Mouse (Mus musculus): Measurements from ENCODE around the gene Ttf1. TPM values are rescaled to one million over a fixed set of nuclear protein-coding genes. Genes with fewer than 3 reads are reported as not detected.

Gene Ttf1
- polyA plus RNA-seq, 1 experiment: 3.2 TPM

- Histone ChIP-seq H3K4me3 (replicated peaks) (peak within 1 kb of the TSS; percentile 98), H3K36me3 (replicated peaks; ENCODE audit: low read length) (peaks cover 20% of the 10 kb centered on the region), H3K9me3 (no peaks in the 10 kb centered on the region), H3K27me3 (replicated peaks) (no peaks in the 10 kb centered on the region), H3K4me1 (peaks cover 47% of the 10 kb centered on the region)
- TF ChIP-seq GATA1 (IDR thresholded peaks at IDR 0.05; ENCODE audit: borderline replicate concordance, low read length) (no peak), FLI1 (IDR thresholded peaks at IDR 0.05; ENCODE audit: low read length) (no peak)
Observed at GRCm38 (mm10) chr2:29123907-29124569, 64.0 kb downstream of the Ttf1 start, which contains the start of gene Setx. TSS of gene Setx (plus strand) at chr2:29124181.

- Histone ChIP-seq H3K9me3 (no peaks in the 10 kb centered on the region), H3K4me3 (replicated peaks) (peak overlapping the region; percentile 98), H3K36me3 (replicated peaks; ENCODE audit: low read length) (peaks cover 25% of the 10 kb centered on the region), H3K27me3 (replicated peaks) (no peaks in the 10 kb centered on the region), H3K4me1 (peaks cover 44% of the 10 kb centered on the region)
- TF ChIP-seq GATA1 (IDR thresholded peaks at IDR 0.05; ENCODE audit: borderline replicate concordance, low read length): no peak
- no peak for TF ChIP-seq FLI1 (IDR thresholded peaks at IDR 0.05; ENCODE audit: low read length)
Observed at GRCm38 (mm10) chr2:29124571-29124935, 64.5 kb downstream of the Ttf1 start.

GRCm38 (mm10) chr2:29124936-29125701 lies 65.1 kb downstream of the Ttf1 start:
- TF ChIP-seq GATA1 (IDR thresholded peaks at IDR 0.05; ENCODE audit: borderline replicate concordance, low read length): no peak
- peak; percentile 81; the same call in 1 of the 2 replicates for TF ChIP-seq FLI1 (IDR thresholded peaks at IDR 0.05; ENCODE audit: low read length)
- peak overlapping the region; percentile 98 for H3K4me3 ChIP-seq (replicated peaks)

GRCm38 (mm10) chr2:29130118-29130899 lies 70.2 kb downstream of the Ttf1 start:
- H3K4me3 ChIP-seq (replicated peaks): no peak overlapping the region
- no peak for TF ChIP-seq FLI1 (IDR thresholded peaks at IDR 0.05; ENCODE audit: low read length)
- no peak for TF ChIP-seq GATA1 (IDR thresholded peaks at IDR 0.05; ENCODE audit: borderline replicate concordance, low read length)
- peaks cover 16% of the 10 kb centered on the region for H3K4me1 ChIP-seq
- H3K27me3 ChIP-seq (replicated peaks): no peaks in the 10 kb centered on the region
- H3K36me3 ChIP-seq (replicated peaks; ENCODE audit: low read length): peaks cover 80% of the 10 kb centered on the region
- no peaks in the 10 kb centered on the region for H3K9me3 ChIP-seq

More at GRCm38 (mm10) chr2:29124936-29125701, 65.1 kb downstream of the Ttf1 start:
- Histone ChIP-seq H3K36me3 (replicated peaks; ENCODE audit: low read length) (peaks cover 31% of the 10 kb centered on the region), H3K4me1 (peaks cover 43% of the 10 kb centered on the region), H3K27me3 (replicated peaks) (no peaks in the 10 kb centered on the region), H3K9me3 (no peaks in the 10 kb centered on the region)

GRCm38 (mm10) chr2:29135161-29135560 lies 75.1 kb downstream of the Ttf1 start:
- H3K4me3 ChIP-seq (replicated peaks): no peak overlapping the region
- no peaks in the 10 kb centered on the region for H3K4me1 ChIP-seq
- H3K9me3 ChIP-seq: no peaks in the 10 kb centered on the region
- no peaks in the 10 kb centered on the region for H3K27me3 ChIP-seq (replicated peaks)
- TF ChIP-seq GATA1 (IDR thresholded peaks at IDR 0.05; ENCODE audit: borderline replicate concordance, low read length): no peak
- TF ChIP-seq FLI1 (IDR thresholded peaks at IDR 0.05; ENCODE audit: low read length): no peak
- peaks cover 93% of the 10 kb centered on the region for H3K36me3 ChIP-seq (replicated peaks; ENCODE audit: low read length)

Other genes starting within 250 kb of the Ttf1 start
- 1.9 and 3.2 TPM in 2 replicates for gene Gtf3c4, start 219.9 kb upstream of the Ttf1 start, polyA plus RNA-seq (2012; ENCODE audit: insufficient read depth, low replicate concordance)
- gene Ddx31, start 219.9 kb upstream of the Ttf1 start, polyA plus RNA-seq (2012; ENCODE audit: insufficient read depth, low replicate concordance): 2.2 and 4.0 TPM in 2 replicates
- not detected in 2 replicates for gene Barhl1, start 143.6 kb upstream of the Ttf1 start, polyA plus RNA-seq (2012; ENCODE audit: insufficient read depth, low replicate concordance)
- 0.25 TPM in 1 of 2 replicates, not detected in the other for gene Cfap77, start 5.2 kb upstream of the Ttf1 start, polyA plus RNA-seq (2012; ENCODE audit: insufficient read depth, low replicate concordance)
- gene Setx, start 63.9 kb downstream of the Ttf1 start, polyA plus RNA-seq (2012; ENCODE audit: insufficient read depth, low replicate concordance): 1.4 and 1.6 TPM in 2 replicates
- 3.1 TPM in 1 of 2 replicates, not detected in the other for gene Ntng2, start 192.7 kb downstream of the Ttf1 start, polyA plus RNA-seq (2012; ENCODE audit: insufficient read depth, low replicate concordance)